Mouse (Mus musculus): ENCODE measurements around the gene Elovl1.

- no peak for TF ChIP-seq CTCF (IDR thresholded peaks at IDR 0.05; ENCODE audit: borderline replicate concordance, insufficient read depth, low read depth, low read length)
- TF ChIP-seq POLR2A (IDR thresholded peaks at IDR 0.05; ENCODE audit: borderline replicate concordance, insufficient read depth, low read length) = no peak
These were observed 14.3 kb upstream of the Elovl1 start for GRCm38 (mm10) chr4:118413553-118413952.

All from cerebellum, adult 2 months (tissue).